Mouse (Mus musculus): ENCODE measurements around the gene Nyap1.

Nyap1 gene

DNA sequence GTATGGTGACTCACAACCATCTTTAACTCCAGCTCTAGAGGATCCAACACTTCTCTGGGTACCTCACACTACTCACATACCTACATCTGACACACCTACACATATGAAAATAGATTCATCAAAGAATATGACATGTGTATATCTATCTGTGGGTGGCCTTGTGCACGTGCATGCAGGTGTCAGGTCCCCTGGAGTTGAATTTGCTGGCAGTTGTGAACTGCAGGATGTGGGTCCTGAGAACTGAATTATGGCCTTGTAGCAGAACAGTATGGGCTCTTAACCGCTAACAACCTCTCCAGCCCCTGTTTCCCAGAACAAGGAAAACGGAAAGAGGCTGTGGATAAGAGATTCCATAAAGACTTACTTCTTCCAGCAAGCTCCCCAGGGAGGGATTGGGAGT is 42.3 kb downstream of the Nyap1 start:
- no peak for DNase-seq (ENCODE audit: low read depth, low spot score)

DNA sequence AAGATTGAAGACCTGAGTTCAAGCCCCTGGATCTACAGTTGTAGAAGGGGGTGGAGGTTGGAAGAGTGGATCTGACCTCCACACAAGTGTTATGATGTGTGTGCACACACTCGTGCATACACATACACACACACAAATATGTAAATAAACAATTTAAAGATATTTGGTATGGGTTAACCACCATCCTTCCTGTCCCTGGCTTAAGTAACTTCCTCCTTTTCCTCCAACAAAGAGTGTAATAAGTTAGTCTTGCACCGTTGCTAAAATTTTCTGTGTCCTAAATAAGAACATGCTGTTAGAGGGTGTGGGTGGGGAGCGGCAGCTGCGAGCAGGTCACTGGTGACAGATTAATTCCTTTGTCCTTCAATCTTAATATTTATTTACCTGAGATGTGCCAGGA is 45.5 kb downstream of the Nyap1 start:
- no peak for DNase-seq (ENCODE audit: low read depth, low spot score)

DNA sequence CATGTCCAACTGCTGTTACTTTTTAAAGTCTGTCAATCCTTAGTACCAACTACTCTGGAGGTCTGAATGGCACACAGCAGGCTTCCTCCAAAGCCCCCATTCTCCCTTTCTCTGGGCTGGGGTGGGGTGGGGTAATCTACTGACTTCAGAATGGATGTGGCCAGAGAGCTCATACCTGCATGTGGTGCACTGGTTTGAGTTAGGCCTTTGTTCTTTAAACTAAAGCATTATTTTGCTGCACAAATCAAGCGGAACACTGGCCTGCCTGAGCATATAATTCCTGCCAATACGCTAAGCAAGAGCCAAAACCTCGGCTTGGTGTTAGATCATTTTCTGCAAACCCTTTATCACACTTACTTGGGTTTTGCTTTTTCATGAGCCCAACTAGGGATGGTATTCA is 46.6 kb downstream of the Nyap1 start:
- no peak for DNase-seq (ENCODE audit: low read depth, low spot score)

DNA sequence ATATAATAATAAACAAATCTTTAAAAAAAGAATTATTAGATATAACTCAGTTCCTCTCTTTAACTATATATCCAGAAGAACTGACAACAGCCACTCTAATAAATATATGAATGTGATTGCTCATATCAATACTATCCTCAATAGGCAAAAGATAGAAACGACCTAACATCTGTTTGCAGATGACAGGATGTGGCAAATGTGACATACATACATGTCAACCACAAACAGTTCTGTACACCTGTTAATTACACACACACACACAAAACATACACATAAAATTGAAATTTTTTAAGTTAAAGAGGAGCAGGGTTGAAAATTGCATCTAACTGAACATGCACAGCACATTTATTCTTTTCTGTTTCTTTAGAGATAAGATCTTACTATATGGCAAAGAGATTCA is 49.5 kb downstream of the Nyap1 start:
- DNase-seq (ENCODE audit: low read depth, low spot score): no peak

DNA sequence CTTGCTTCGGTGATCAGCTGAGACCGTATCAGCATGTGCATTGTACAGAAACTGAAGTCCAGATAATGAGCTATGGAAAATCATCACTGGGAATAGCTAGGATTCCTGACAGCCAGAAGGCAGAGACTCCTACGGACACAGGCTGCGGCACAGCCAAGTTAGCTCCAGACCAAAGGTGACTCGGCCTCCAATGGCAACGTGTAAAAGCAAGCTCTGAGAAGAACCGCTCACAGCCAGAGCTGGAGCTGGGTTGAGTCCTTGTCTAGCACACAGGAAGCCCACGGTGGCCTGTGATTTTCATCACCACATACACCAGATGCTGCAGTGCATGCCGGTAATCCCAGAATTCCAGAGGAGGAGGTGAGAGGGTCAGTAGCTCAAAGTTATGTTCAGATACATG is 50.9 kb downstream of the Nyap1 start:
- DNase-seq (ENCODE audit: low read depth, low spot score): no peak

DNA sequence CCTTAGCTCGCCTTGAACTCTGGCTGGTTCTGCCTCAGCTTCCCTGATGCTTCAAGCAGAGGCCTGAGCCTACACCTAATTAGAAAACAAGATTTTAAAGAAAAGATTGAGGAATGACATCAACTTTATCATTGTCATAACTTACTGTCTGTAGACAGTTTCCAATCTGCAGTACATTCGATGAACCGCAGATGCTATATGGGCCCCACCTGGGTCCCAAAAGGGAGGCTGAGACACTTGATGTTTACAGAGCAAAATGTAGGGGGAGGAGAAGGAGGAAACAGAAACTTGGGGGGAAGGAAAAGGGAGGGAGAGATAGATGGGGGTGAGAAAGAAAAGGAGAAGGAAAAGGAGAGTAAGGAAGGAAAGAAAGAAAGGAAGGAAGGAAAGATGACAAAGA is 51.4 kb downstream of the Nyap1 start:
- no peak for DNase-seq (ENCODE audit: low read depth, low spot score)

DNA sequence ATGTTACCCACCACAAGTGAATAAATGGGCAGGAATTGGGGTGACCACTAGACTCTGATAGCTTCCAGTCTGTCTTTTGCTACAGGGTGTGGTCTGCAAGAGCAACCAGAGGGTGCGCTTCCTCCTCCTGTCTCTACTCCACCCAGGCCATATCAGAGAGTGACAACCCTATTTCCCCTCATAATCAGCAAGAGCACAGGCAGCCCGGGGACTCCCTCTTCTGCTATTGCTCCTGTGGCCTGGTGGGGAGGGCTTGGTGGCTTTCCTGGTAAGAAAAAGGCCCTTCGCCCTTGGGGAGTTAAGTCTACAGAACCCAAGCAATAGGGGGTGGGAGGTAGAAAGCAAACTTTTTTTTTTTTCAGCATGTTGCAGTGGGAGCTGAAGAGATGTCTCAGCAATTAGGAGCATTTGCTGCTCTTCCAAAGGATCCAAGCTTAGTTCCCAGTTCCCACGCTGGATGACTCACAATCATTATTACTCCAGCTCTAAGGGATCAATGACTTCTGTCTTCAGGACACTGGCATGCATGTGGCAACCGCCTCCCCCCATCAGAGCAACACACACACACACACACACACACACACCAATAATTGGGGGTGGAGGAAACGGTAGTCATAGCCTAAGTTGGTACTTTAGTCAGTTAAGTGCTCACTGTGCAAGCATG is 55.1 kb downstream of the Nyap1 start:
- no peak for DNase-seq (ENCODE audit: low read depth, low spot score)

DNA sequence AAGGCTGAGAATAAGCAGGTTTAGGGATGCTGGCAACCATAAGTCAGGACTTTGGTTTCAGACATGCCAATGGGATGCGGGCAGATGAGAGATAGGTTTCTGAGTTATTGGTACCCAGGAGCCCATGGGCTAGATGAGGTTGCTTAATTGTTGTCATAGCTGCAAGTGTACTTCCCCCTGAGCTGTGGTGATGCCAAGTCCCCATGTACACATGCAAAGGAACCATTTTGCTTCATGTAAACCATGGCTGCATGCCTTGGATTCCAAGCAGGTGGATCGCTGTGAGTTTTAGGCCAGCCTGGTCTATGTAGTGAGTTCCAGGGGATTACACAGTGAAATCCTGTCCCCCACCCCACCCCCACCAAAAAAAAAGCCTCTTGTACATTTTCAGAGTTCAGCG is 55.8 kb downstream of the Nyap1 start:
- no peak for DNase-seq (ENCODE audit: low read depth, low spot score)

DNA sequence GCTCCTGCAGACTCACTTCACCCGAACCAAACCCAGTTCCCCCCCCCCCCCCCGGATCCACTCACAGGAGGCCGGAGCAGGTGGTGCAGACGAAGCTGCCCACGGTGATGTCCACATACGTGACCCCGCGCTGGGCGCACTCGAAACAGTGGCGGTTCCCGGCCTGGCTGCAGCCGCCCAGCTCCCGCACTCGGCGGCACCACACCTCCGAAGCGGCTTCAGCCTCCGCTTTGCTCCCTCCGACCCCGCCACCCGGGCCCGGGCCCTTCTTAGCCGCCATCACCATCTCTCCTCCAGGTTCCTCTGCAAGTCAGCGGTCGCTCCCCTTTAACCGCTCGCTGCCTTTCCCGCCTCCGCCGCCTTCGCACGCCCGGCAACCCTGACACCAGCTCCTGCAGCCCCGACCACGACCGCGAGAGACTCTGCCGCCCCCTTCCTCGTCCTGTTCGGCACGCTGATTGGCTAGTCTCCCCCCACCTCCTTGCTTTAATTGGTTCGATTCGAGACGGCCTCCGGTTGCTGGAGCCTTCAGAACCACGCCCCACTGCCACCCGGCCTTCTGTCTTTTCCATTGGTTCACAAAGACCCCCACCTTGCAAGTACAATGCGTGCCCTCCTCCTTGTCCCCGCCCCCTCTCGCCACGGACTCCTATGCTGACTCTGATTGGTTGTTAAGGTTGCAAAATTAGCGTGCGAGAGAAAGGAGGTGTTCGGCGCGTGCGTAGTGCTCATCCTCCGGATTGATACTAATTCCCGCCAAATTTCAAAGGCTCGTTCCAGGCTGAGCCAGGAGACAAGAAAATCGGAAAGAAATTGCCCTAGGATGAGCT is 56.9 kb downstream of the Nyap1 start, which contains the start of gene Agfg2:
Gene Agfg2, minus strand, starts transcription at position 433 of the 830 bp plus-strand sequence.
- peak; percentile 97 for DNase-seq (ENCODE audit: low read depth, low spot score)

DNA sequence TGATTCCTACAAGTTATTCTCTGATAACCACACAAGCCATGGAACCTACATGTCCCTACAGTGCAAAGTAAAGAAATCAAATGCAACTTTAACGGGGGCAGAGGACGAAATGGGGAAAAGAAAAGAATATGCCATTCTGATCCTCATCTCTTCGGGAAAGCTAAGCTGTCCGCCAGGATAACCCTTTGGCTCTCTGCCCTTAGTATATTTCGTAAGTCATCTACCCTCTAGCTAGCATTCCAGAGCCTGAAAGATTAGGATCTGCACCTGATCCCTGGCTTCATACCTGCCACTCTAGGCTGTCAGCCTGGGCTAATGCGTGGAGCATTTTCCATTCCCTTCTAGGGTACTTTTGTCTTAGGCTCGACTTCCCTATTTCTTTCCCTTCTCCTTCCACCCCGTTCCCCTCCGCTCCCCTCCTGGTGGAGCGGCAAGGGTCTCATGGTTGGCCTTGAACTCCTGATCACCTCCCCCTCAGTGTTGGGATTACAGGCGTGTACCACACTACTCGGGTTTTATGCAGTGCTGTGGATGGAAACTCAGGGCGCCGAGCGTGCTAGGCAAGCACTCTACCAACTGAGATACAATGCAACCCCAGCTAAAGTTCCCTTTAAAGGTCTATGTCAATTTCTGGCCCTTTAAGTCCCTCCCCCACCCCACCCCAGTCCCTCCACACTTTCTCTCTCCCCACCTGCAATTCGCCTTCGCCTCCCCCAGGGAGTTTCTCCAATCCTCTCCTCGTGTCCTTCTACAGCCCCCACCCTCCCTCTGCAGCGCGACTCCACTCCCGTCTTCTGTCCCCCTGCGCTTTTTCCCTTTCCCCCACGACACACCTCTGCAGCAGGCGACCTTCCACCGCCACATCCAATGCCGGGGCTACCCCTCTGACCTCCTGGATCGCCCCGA is 57.8 kb downstream of the Nyap1 start:
- DNase-seq (ENCODE audit: low read depth, low spot score): no peak

DNA sequence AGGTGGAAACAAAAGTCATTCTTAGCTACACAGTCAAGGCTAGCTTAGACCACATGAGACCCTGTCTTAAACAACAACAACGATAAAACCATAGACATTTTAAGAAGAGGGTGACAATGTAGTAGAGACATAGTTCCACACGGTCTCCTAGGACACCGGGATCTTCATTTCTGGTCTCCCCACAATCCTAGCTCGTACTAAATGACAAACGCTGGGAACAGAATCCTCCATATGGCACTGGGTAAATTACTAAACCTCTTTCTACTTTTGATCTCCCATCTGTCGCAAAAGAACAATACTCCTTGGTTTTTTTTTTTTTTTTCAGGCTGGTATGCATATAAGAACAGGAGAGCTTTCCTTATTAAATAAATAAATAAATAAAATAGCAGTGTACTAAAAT is 58.9 kb downstream of the Nyap1 start:
- DNase-seq (ENCODE audit: low read depth, low spot score): no peak

Measured in retina, postnatal 7 days (tissue).